Mouse (Mus musculus): Measurements from ENCODE around the gene Syt15.

DNA sequence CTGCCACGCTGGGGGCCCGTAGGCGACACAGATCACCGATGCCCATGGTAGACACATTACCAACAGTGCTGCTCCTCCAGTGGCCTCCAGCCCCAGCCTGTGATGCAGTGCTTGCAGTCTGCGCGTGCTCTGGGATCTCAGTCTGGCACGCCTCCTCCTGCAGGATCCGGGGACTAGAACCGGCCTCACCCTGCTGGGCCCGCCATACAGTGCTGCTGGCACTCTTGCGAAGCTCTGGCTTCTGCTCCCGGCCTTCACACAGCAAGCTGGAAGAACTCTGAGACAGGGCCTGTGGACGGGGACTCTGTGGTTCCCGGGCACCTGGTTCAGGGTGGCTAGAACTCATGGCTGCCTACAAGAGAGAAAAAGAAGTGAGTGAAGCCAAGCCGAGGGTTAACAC, 23.9 kb upstream of the Syt15 start:
- no peak for TF ChIP-seq CTCF (IDR thresholded peaks at IDR 0.05; ENCODE audit: low read depth, low read length)
- no peak for TF ChIP-seq TAL1 (conservative IDR thresholded peaks at IDR 0.05; ENCODE audit: low read depth, low read length)
- no peak for TF ChIP-seq GATA1 (IDR thresholded peaks at IDR 0.05; ENCODE audit: borderline replicate concordance, low read length)
- TF ChIP-seq GATA2 (IDR thresholded peaks at IDR 0.05; ENCODE audit: borderline replicate concordance, low read depth, low read length): no peak
